Mouse (Mus musculus) gastrocnemius, adult 2 months (tissue): ENCODE measurements at regions not wholly inside any gene's neighbourhood (a gene's known extent, or its start where the extent isn't known, plus 50 kb on each side); places are given as distances from the start of the nearest gene placed in this dataset.

Experiments
- DNase-seq: peaks from one replicate; pipeline ENCODE4 v3.0.0; 2022
- H3K27ac ChIP-seq: fragments of 200-600 bp; 2 replicates; pipeline ENCODE4 v1.8.1; 2022; ENCODE audit warnings: mild to moderate bottlenecking
- H3K4me3 ChIP-seq: fragments of 200-600 bp; 2 replicates; pipeline ENCODE4 v1.8.1; 2022; ENCODE audit warnings: mild to moderate bottlenecking, moderate library complexity
- CTCF ChIP-seq: fragments of 200-600 bp; IDR thresholded peaks from 2 replicates; pipeline ENCODE4 v1.8.1; 2022; ENCODE audit warnings: antibody characterized with exemption, mild to moderate bottlenecking, moderate library complexity
- intact Hi-C: fragments of 180-260 bp; cut with DNase I; formaldehyde crosslinking; loops from one replicate; pipeline ENCODE4 v1.15.1; 2025

DNA sequence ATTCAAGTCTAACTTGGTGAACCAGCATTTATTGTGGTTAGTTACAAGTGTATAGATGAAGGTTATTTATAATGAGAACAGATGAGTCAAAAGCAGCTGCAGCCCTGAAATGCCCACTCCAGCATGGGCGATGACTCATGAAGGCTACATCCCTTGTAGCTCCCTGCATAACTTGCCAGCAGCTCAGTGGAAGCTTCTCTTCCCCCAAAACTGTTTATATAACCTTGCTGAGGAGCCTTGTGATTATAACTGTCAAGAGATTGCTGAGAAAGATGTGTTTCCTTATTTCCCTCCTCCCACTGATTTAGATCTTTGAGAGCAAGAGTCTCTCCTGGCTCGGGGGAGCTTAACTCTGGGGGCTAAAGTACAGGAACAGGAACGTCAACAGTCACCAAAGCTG is 382.8 kb downstream of the Dnajb9 start:
- Histone ChIP-seq H3K27ac (no peak overlapping the region), H3K4me3 (no peak overlapping the region)
- DNase-seq, result no peak
- intact Hi-C loops, result no loop called here
- TF ChIP-seq CTCF, result no peak

DNA sequence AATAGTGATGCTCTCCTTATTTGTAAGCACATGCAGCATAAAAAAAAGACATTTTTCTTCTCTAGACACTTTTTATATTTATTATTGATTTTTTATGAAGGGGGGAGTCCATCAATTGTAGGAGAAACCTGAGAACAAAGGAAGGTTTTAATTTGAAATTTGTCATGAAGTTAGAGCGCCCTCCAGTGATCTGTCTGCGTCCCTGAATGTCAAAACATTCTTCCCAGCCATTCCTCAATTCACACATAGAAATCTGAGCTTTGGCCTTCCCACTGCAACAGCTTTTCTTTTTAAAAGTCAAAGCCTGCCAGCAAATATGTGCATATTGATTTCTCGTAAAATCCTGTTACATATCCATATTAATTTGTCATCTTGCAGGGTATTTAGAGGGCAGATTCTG is 396.6 kb downstream of the Dnajb9 start:
- peak; percentile 16; the same call in 1 of the 2 replicates for TF ChIP-seq CTCF
- Histone ChIP-seq H3K4me3 (no peak overlapping the region), H3K27ac (no peak overlapping the region)
- intact Hi-C loops, result no loop called here
- no peak for DNase-seq

DNA sequence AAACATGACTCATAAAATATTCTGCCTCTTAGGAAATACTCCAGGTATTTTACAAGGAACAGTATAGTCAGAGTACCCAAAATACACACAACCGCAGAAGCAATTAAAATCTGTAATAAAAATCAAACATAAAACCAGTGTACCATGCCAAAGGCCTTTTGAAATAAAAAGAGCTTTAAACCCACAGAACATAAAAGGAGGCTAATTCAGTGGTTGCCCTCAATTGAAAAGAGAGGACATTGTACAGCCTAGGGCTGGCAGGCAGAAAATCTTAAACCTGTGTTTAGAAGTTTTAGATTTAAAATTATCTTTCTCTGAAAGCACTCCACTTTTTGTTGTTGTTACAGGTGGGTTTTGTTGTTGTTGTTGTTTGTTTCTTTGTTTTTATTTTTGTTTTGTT is 437.4 kb downstream of the Dnajb9 start:
- no peak overlapping the region for H3K4me3 ChIP-seq
- intact Hi-C loops, result no loop called here
- H3K27ac ChIP-seq, result no peak overlapping the region
- DNase-seq, result no peak
- no peak for TF ChIP-seq CTCF

DNA sequence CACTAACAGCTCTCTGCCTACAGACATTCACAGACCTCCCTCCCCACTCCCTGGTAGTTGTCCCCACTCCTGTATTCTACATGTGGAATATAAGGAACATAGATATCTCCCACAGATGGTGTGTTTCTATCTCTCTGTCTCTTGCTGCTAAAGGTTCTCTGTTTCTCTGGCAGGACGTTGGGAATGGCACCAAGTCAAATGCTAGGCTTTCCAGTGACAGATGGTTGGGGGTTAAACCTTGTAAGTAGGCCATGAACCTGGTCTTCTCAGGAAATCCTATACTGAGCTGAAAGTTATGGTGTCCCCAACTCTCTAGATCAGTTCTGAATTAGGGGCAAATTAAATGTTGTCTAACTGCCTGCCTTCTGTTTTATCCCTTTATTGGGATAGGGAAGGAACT is 448.0 kb downstream of the Dnajb9 start:
- TF ChIP-seq CTCF, result no peak
- Histone ChIP-seq H3K4me3 (no peak overlapping the region), H3K27ac (no peak overlapping the region)
- no peak for DNase-seq
- intact Hi-C loops, result no loop called here
